Mouse (Mus musculus) Patski (cell line): ENCODE data around the gene Plcb3. TPM values are rescaled to one million over a fixed set of nuclear protein-coding genes. Genes with fewer than 3 reads are reported as not detected.

Experiments
- ATAC-seq: fragments of 100-300 bp; one replicate; pipeline ENCODE4 v1.8.0; 2021
- CTCF ChIA-PET: fragments of 350-600 bp; sonication (Branson Sonifier 250); formaldehyde crosslinking; loops from one replicate; lab custom pipeline; 2022; ENCODE audit warnings: inconsistent platforms; lab: Charles Lee
- POLR2A ChIA-PET: fragments of 350-600 bp; sonication (Branson Sonifier 250); formaldehyde crosslinking; loops from one replicate; lab custom pipeline; 2022; ENCODE audit warnings: antibody characterized with exemption, inconsistent platforms; lab: Charles Lee
- DNase-seq: peaks from one replicate; pipeline ENCODE4 v3.0.0-alpha.2; 2011; ENCODE audit warnings: low read depth, low spot score
- H3K27me3 ChIP-seq: fragments of 371-371 bp; one replicate; pipeline ENCODE4 v1.5.1; 2021
- CTCF ChIP-seq: fragments of 100-300 bp; IDR thresholded peaks from one replicate; pipeline ENCODE4 v1.5.1; 2021
- in situ Hi-C: fragments of 300-500 bp; cut with MboI; formaldehyde crosslinking; loops from 3 replicates; pipeline ENCODE4 v1.11.1; 2018; ENCODE audit warnings: low pct_unique_long_range_greater_than_20kb, mixed read lengths
- polyA plus RNA-seq: library from polyadenylated mRNA; unstranded; gene quantifications from one replicate; pipeline ENCODE4 v1.2.3, GENCODE M21; 2021

Plcb3 gene
- polyA plus RNA-seq, result 59.6 TPM

GRCm38 (mm10) chr19:6975537-6976521 is at the start of gene Plcb3:
Gene Plcb3, minus strand, starts transcription at chr19:6976470.
- no peak for ATAC-seq
- DNase-seq, result no peak
- in situ Hi-C loops, result loop anchor here (5.0 kb wide), 1 partner anchor 54 kb away; the partner anchor contains the start of gene Esrra
- TF ChIP-seq CTCF, result no peak
- POLR2A ChIA-PET, result interaction anchor here (0.5 to 7.0 kb wide), 18 partner anchors 12 to 1413 kb away, joined by 3 to 44 read pairs (median 3); partner anchors contain the start of genes Bad, Catsperz, Gpr137 and Nudt22
- CTCF ChIA-PET, result interaction anchor here (0.8 to 5.5 kb wide), 9 partner anchors 8 to 53 kb away, joined by 3 to 36 read pairs (median 4); partner anchors contain the start of genes Bad, Catsperz and Esrra
- no peaks in the 10 kb centered on the region for H3K27me3 ChIP-seq

GRCm38 (mm10) chr19:7020224-7020641 is 44.0 kb upstream of the Plcb3 start:
- ATAC-seq (no peak), DNase-seq (no peak)
- no peaks in the 10 kb centered on the region for H3K27me3 ChIP-seq
- POLR2A ChIA-PET, result interaction anchor here (0.5 to 0.6 kb wide), 2 partner anchors 19 to 46 kb away, joined by 3 read pairs; no protein-coding TSS in a partner anchor
- TF ChIP-seq CTCF, result no peak
- CTCF ChIA-PET, result interaction anchor here (0.8 to 3.2 kb wide), 14 partner anchors 11 to 98 kb away, joined by 3 to 19 read pairs (median 4); partner anchors contain the start of genes Bad, Catsperz, Esrra and Nudt22
- in situ Hi-C loops, result loop anchor here (25.0 kb wide), 1 partner anchor 533 kb away; no protein-coding TSS in a partner anchor

GRCm38 (mm10) chr19:7019191-7019590 is 42.9 kb upstream of the Plcb3 start, which contains the start of gene Fermt3:
Gene Fermt3, minus strand, starts transcription at chr19:7019469.
- no peak for ATAC-seq
- no peak for DNase-seq
- in situ Hi-C loops, result loop anchor here (25.0 kb wide), 1 partner anchor 532 kb away; no protein-coding TSS in a partner anchor
- no peak for TF ChIP-seq CTCF
- CTCF ChIA-PET, result interaction anchor here (1.0 kb wide), 1 partner anchor 39 kb away, joined by 5 read pairs; the partner anchor contains the start of gene Fkbp2
- H3K27me3 ChIP-seq, result no peaks in the 10 kb centered on the region
- POLR2A ChIA-PET, result no interaction called here

- H3K27me3 ChIP-seq, result no peaks in the 10 kb centered on the region
- ATAC-seq (no peak), DNase-seq (no peak)
- in situ Hi-C loops, result loop anchor here (25.0 kb wide), 1 partner anchor 531 kb away; no protein-coding TSS in a partner anchor
- TF ChIP-seq CTCF, result no peak
- ChIA-PET CTCF (interaction anchor here (1.0 kb wide), 1 partner anchor 39 kb away, joined by 5 read pairs; the partner anchor contains the start of gene Fkbp2), POLR2A (no interaction called here)
Measured at GRCm38 (mm10) chr19:7018546-7018945, 42.3 kb upstream of the Plcb3 start.

- DNase-seq (no peak), ATAC-seq (no peak)
- ChIA-PET CTCF (interaction anchor here (1.0 kb wide), 1 partner anchor 38 kb away, joined by 5 read pairs; the partner anchor contains the start of gene Fkbp2), POLR2A (no interaction called here)
- no peaks in the 10 kb centered on the region for H3K27me3 ChIP-seq
- no peak for TF ChIP-seq CTCF
- in situ Hi-C loops, result loop anchor here (25.0 kb wide), 1 partner anchor 530 kb away; no protein-coding TSS in a partner anchor
Measured at GRCm38 (mm10) chr19:7017541-7018457, 41.5 kb upstream of the Plcb3 start.

- POLR2A ChIA-PET, result no interaction called here
- H3K27me3 ChIP-seq, result no peaks in the 10 kb centered on the region
- TF ChIP-seq CTCF, result no peak
- CTCF ChIA-PET, result interaction anchor here (0.6 kb wide), 1 partner anchor 53 kb away, joined by 3 read pairs; no protein-coding TSS in a partner anchor
- ATAC-seq (no peak), DNase-seq (no peak)
- in situ Hi-C loops, result loop anchor here (25.0 kb wide), 1 partner anchor 527 kb away; no protein-coding TSS in a partner anchor
Measured at GRCm38 (mm10) chr19:7014481-7015135, 38.3 kb upstream of the Plcb3 start.

- CTCF ChIA-PET, result interaction anchor here (0.6 to 1.7 kb wide), 2 partner anchors 18 to 53 kb away, joined by 3 to 4 read pairs; partner anchors contain the start of genes Nudt22 and Trpt1
Measured at GRCm38 (mm10) chr19:7013984-7014383, 37.7 kb upstream of the Plcb3 start.

GRCm38 (mm10) chr19:7012426-7012825 is 36.2 kb upstream of the Plcb3 start:
- ChIA-PET CTCF (interaction anchor here (0.7 to 1.7 kb wide), 3 partner anchors 17 to 24 kb away, joined by 3 to 4 read pairs (median 4); partner anchors contain the start of genes Nudt22 and Trpt1), POLR2A (interaction anchor here (0.6 kb wide), 1 partner anchor 36 kb away, joined by 3 read pairs; the partner anchor contains the start of gene Plcb3)
- in situ Hi-C loops, result loop anchor here (25.0 kb wide), 1 partner anchor 525 kb away; no protein-coding TSS in a partner anchor
- no peak for TF ChIP-seq CTCF
- no peak for DNase-seq
- H3K27me3 ChIP-seq, result no peaks in the 10 kb centered on the region
- ATAC-seq, result no peak

More at GRCm38 (mm10) chr19:7013984-7014383, 37.7 kb upstream of the Plcb3 start:
- DNase-seq, result no peak
- ATAC-seq, result no peak
- POLR2A ChIA-PET, result no interaction called here
- TF ChIP-seq CTCF, result no peak
- H3K27me3 ChIP-seq, result no peaks in the 10 kb centered on the region
- in situ Hi-C loops, result loop anchor here (25.0 kb wide), 1 partner anchor 527 kb away; no protein-coding TSS in a partner anchor
